Mouse (Mus musculus): ENCODE measurements around the gene Map4k4.
A peak's percentile ranks its signal among the peaks of the same experiment; 100 is the strongest.

Gene Map4k4

DNA sequence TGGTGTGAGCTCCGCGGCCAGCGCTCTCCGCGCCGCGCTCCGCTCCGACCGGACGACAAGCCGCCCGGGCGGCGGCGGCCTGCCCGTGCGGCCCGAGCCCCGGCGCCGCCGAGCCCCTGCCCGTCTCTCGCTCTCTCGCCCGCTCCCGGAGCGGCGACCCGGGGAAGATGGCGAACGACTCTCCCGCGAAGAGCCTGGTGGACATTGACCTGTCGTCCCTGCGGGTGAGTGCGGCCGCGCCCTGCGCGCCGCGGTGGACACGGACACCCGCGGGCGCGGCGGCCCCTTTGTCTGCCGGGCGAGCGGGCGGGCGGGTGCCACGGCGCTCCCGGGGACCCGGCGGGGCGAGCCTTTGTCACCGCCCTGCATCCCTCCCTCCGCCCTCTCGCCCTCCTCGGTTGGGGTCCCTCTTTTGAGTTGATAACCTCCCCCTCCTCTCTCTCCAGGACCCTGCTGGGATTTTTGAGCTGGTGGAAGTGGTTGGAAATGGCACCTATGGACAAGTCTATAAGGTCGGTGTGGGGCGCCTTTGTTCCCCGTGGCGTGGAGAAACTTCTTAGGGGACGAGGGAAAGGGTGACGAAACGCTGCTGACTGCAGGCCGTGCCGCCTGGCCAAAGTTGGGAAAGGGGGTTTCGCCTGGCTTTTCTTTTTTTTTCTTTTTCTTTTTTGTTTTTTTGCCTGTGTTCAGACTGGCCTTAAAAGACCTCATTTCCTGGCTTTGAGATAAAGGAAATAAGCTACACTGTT is 524 bp downstream of the Map4k4 start:
- DNase-seq = peak; percentile 66 to 70

- DNase-seq = peak; percentile 42 to 54
Observed at GRCm38 (mm10) chr1:39901851-39902703, 1.4 kb downstream of the Map4k4 start.

DNA sequence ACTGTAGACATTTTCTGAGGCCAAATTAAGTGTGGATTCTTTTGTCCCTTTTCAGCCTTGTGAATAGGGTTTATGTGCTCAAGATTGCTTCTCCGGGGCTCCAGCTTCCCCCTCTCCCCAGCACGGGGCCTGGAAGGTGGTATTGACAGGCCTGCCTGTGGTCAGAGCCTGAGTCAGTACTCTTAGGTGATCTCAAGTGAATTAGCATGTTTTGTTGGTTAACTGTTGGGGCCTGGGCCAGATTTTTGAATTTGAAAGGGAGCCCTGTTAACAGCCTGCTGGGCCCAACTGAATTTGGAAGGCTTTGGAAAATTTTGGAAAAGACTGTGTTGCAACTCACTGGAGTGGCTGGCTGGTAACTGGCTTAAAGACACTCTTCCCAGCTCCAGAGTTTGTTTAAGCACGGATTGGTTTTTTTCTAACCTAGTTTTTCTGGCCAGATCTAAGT is 2.0 kb downstream of the Map4k4 start:
- peak; percentile 43 to 56 for DNase-seq

DNA sequence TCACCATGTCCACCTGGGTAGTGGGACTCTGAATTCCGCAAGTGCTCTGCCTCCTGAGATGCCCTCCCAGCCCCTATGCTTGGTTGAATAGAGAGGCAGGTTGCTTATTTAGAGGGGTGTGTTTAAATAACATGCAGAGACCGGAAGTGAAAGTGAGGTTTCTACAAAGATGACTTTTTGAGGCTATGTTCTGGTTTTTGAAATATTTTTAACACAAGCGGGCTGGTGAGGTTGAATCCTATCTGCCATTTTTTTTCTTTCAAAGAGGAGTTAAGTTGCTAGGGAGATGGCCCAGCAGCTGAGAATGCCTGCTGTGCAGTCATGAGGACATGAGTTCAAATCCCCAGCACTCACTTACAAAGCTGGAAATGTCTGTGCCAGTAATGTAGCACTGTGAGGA is 4.0 kb downstream of the Map4k4 start:
- DNase-seq = no peak

- DNase-seq = no peak
Observed at GRCm38 (mm10) chr1:39906921-39907320, 6.2 kb downstream of the Map4k4 start.

- DNase-seq = no peak
Observed at GRCm38 (mm10) chr1:39908976-39909375, 8.3 kb downstream of the Map4k4 start.

GRCm38 (mm10) chr1:39911446-39911845 is 10.7 kb downstream of the Map4k4 start:
- peak in 1 of 2 experiments; percentile 68 for DNase-seq

GRCm38 (mm10) chr1:39913256-39913655 is 12.5 kb downstream of the Map4k4 start:
- DNase-seq = no peak

GRCm38 (mm10) chr1:39916144-39916543 is 15.4 kb downstream of the Map4k4 start:
- no peak for DNase-seq

- DNase-seq = no peak
Observed at GRCm38 (mm10) chr1:39917855-39918516, 17.3 kb downstream of the Map4k4 start.

DNA sequence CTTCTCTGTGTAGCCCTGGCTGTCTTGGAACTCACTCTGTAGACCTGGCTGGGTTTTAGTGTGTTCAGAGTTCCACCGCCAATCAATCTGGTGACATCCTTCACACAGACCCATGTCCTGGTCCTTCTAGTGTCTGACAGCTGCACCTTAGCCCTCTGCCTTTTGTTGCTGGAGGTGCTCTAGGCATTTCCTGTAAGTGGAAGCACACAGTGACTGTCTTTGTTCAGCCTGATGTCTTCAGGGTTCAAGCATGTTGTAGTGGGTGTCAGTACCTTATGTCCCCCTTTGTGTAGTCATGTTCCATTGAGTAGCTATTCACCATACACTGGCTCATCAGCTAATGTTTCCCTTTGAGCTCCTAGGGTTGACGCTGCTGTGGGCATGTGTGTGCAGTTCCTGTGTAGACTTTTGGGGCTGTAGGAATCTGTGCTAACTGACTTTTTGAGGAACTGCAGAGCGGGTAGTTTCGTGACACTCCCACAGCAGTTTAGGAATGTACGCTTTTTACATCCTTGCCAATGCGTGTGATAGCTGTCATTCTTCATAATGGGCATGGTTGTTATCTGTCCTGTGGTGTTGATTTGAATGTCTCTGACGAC is 17.9 kb downstream of the Map4k4 start:
- no peak for DNase-seq

GRCm38 (mm10) chr1:39920616-39921015 is 19.9 kb downstream of the Map4k4 start:
- DNase-seq = no peak

- no peak for DNase-seq
Observed at GRCm38 (mm10) chr1:39921996-39922395, 21.3 kb downstream of the Map4k4 start.

DNA sequence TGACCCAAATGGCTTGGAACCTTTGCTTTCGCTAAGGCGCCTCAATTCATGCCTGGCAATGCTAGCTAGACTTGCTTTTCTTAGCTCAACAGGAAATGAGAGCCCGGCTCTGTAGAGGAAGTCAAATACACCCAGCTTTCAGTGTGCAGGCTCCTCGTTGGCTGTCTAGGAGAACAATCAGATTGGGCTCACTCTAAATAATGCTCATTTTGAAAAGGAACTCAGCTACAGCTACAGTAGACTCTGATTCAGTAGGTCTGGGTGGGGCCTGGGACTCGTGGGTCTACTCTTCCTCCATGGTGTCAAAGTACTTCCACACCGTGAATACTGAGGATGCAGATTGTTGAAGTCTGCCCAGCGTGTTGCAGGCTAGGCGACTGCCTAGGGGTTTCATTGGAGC is 22.0 kb downstream of the Map4k4 start:
- peak; percentile 58 to 63 for DNase-seq

GRCm38 (mm10) chr1:39923395-39924337 is 23.0 kb downstream of the Map4k4 start:
- DNase-seq = no peak

DNA sequence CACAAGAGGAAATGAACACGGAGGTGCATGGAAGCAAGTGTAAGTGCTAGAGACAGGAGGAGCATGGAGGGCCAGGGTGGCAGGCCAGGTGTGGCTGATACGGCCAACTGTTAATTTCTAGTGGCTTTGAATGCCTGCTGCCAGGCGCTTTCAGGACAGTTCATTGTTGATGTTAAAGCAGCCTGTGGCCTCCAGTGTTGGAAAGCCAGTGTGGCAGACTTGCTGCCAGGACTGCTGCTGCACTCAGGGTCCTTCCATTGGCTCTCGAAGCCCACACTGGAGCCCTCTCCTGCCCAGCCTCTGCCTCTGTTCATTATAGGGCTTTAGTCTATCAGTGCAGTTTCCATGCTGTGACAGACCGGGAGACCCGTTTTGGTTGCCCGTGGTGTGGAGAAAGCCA is 30.3 kb downstream of the Map4k4 start:
- no peak for DNase-seq

- no peak for DNase-seq
Observed at GRCm38 (mm10) chr1:39932216-39932739, 31.6 kb downstream of the Map4k4 start.

DNA sequence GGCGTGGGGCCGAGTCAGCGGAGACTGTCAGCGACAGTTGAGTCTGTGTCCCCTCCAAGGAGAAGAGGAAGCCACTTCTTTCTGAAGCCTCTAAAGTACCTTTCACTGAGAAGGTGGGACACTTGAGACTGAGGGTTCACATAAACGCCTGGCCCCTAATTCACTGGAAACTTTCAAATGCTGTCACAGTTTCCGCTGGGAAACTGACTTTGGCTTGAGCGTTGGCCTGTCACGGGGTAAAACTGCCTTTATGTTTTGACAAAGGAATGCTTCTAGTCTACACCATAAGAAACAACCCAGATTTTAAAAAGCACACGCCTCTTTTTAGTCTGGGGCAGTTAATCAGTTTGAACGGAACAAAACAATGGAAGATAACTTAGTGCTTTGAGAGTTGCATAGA is 32.2 kb downstream of the Map4k4 start:
- no peak for DNase-seq

GRCm38 (mm10) chr1:39934954-39935353 is 34.2 kb downstream of the Map4k4 start:
- DNase-seq = no peak

GRCm38 (mm10) chr1:39935616-39936015 is 34.9 kb downstream of the Map4k4 start:
- DNase-seq = no peak

GRCm38 (mm10) chr1:39936332-39936802 is 35.7 kb downstream of the Map4k4 start:
- DNase-seq = peak; percentile 87 to 91
